26 mouse cellular contexts compared by ENCODE assay signal in genomic region chr4:150127894-150128293, GRCm38 (mm10). TPM values are rescaled to one million over a fixed set of nuclear protein-coding genes. Genes with fewer than 3 reads are reported as not detected.
DNase-seq lines count a peak whose midpoint lies in the region; ATAC-seq and TF ChIP-seq lines count a peak whose summit lies in the region.
"Had no signal": no experiment of that assay in that cellular context is flagged by ENCODE, and none has a peak within 500 bp of the region (broad histone marks: within the 10 kb centered on the region; RNA-seq: fewer than 3 reads in every experiment).

No protein-coding gene starts in this region.

- H3K4me2 ChIP-seq in kidney, embryonic 15.5 days = no peak overlapping the region
- H3K4me2 ChIP-seq: embryonic facial prominence, embryonic 12.5 days; forebrain, embryonic 12.5 days had no signal

- H3K36me3 ChIP-seq in kidney, adult 2 months (ENCODE audit: control insufficient read depth, insufficient read depth, low read length) = no peaks in the 10 kb centered on the region
- H3K36me3 ChIP-seq in kidney, embryonic 15.5 days = no peaks in the 10 kb centered on the region
- no peaks in the 10 kb centered on the region for H3K36me3 ChIP-seq in limb, embryonic 10.5 days
- H3K36me3 ChIP-seq: embryonic facial prominence, embryonic 10.5 days; embryonic facial prominence, embryonic 12.5 days; forebrain, embryonic 12.5 days; G1E had no signal

- no peaks in the 10 kb centered on the region for H3K27me3 ChIP-seq in kidney, adult 2 months (replicated peaks; ENCODE audit: control insufficient read depth, insufficient read depth, low read length)
- H3K27me3 ChIP-seq in kidney, embryonic 15.5 days = no peaks in the 10 kb centered on the region
- peaks cover 5% of the 10 kb centered on the region; the same call in 1 of the 2 replicates for H3K27me3 ChIP-seq in limb, embryonic 10.5 days (ENCODE audit: low read depth, poor library complexity, severe bottlenecking)
- H3K27me3 ChIP-seq: CH12.LX; embryonic facial prominence, embryonic 12.5 days; Patski had no signal

- no peak overlapping the region; the same call in 1 of the 2 replicates for H3K27ac ChIP-seq in kidney, adult 2 months (ENCODE audit: insufficient read depth, low read depth, low read length)
- no peak overlapping the region for H3K27ac ChIP-seq in kidney, embryonic 15.5 days
- peak overlapping the region; percentile 0; the same call in 1 of the 2 replicates for H3K27ac ChIP-seq in limb, embryonic 10.5 days
- H3K27ac ChIP-seq: embryonic facial prominence, embryonic 12.5 days; forebrain, embryonic 12.5 days had no signal

- no peak overlapping the region for H3K4me3 ChIP-seq in kidney, adult 2 months (ENCODE audit: insufficient read depth, low read depth, low read length)
- no peak overlapping the region for H3K4me3 ChIP-seq in kidney, embryonic 15.5 days (replicated peaks)
- no peak overlapping the region for H3K4me3 ChIP-seq in limb, embryonic 10.5 days
- H3K4me3 ChIP-seq: embryonic facial prominence, embryonic 10.5 days; embryonic facial prominence, embryonic 12.5 days; forebrain, embryonic 12.5 days had no signal

- no peak for TF ChIP-seq POLR2A in kidney, adult 2 months (IDR thresholded peaks at IDR 0.05; ENCODE audit: low read depth, low read length)

- no peak for ATAC-seq in kidney, embryonic 15.5 days (replicated peaks; ENCODE audit: low FRiP score)
- ATAC-seq: activated CD4-positive, CD25-positive, alpha-beta regulatory T cell, adult 4 months; CD4-positive, CD25-positive, alpha-beta regulatory T cell, adult 4 months; forebrain, embryonic 14.5 days; Patski had no signal

- 50% methylated on average over 7 of the region's 7 CpGs for WGBS in kidney, adult 2 months
- 82% methylated on average over 7 of the region's 7 CpGs for WGBS in kidney, embryonic 15.5 days
- 94% methylated on average over 7 of the region's 7 CpGs for WGBS in limb, embryonic 10.5 days

- no peak for TF ChIP-seq CTCF in kidney, adult 2 months (conservative IDR thresholded peaks at IDR 0.05; ENCODE audit: insufficient read depth, insufficient read length, low read depth, low read length)

- peaks cover 8% of the 10 kb centered on the region; the same call in 1 of the 2 replicates for H3K4me1 ChIP-seq in kidney, adult 2 months (ENCODE audit: control insufficient read depth, insufficient read depth, low read length)
- peaks cover 7% of the 10 kb centered on the region for H3K4me1 ChIP-seq in kidney, embryonic 15.5 days
- H3K4me1 ChIP-seq in limb, embryonic 10.5 days = peaks cover 31% of the 10 kb centered on the region

- H3K9ac ChIP-seq in kidney, embryonic 15.5 days = no peak overlapping the region
- H3K9ac ChIP-seq: embryonic facial prominence, embryonic 12.5 days; forebrain, embryonic 12.5 days had no signal

- H3K9me3 ChIP-seq in kidney, embryonic 15.5 days (replicated peaks) = no peaks in the 10 kb centered on the region
- no peaks in the 10 kb centered on the region for H3K9me3 ChIP-seq in limb, embryonic 10.5 days (replicated peaks)
- H3K9me3 ChIP-seq: embryonic facial prominence, embryonic 10.5 days; embryonic facial prominence, embryonic 12.5 days; forebrain, embryonic 12.5 days; G1E had no signal

- peak; percentile 74 for DNase-seq in kidney, adult 2 months
- peak; percentile 35 for DNase-seq in kidney, postnatal 14 days
- no peak for DNase-seq in kidney, postnatal 10 days
- peak; percentile 62 for DNase-seq in kidney, postnatal 36 days
- DNase-seq in kidney, postnatal 4 days = no peak
- DNase-seq in limb, embryonic 10.5 days (ENCODE audit: low spot score) = no peak
- DNase-seq: adrenal gland, adult 8-10 months; adrenal gland, postnatal 14 days; adrenal gland, postnatal 36 days; B cell, adult 2 months; cerebellum, adult 11-12 months; cerebellum, adult 2 months; cerebellum, adult 9-10 months; cerebellum, postnatal 25 days had no signal

RNA-seq across cellular contexts. Expression of gene Slc2a5, which starts 8.8 kb away (rescaled TPM):
- polyA plus RNA-seq in kidney, adult 2 months (2012; rRNA removed) = 181 and 266 TPM in 2 replicates
- polyA plus RNA-seq in kidney, embryonic 15.5 days (2015; fragmentation: Nextera tagmentation; extraction: Ambion mirVana) = 1.6 and 2.7 TPM in 2 replicates
- 0.98 and 1.1 TPM in 2 replicates for polyA plus RNA-seq in limb, embryonic 10.5 days (2016; fragmentation: Nextera tagmentation; extraction: Ambion mirVana)
- polyA plus RNA-seq: activated CD4-positive, CD25-positive, alpha-beta regulatory T cell, adult 4 months; CD4-positive, CD25-positive, alpha-beta regulatory T cell, adult 4 months; G1E; Patski had no signal

RNA-seq across cellular contexts. Expression of gene Slc2a7, which starts 20.9 kb away (rescaled TPM):
- 0.64 and 1.3 TPM in 2 replicates for polyA plus RNA-seq in kidney, adult 2 months (2012; rRNA removed)
- polyA plus RNA-seq in kidney, embryonic 15.5 days (2015; fragmentation: Nextera tagmentation; extraction: Ambion mirVana) = not detected in 2 replicates
- polyA plus RNA-seq in limb, embryonic 10.5 days (2016; fragmentation: Nextera tagmentation; extraction: Ambion mirVana) = not detected in 2 replicates
- polyA plus RNA-seq: activated CD4-positive, CD25-positive, alpha-beta regulatory T cell, adult 4 months; CD4-positive, CD25-positive, alpha-beta regulatory T cell, adult 4 months; cerebellum, adult 2 months; cortical plate, adult 2 months; embryonic facial prominence, embryonic 10.5 days; embryonic facial prominence, embryonic 12.5 days; embryonic facial prominence, embryonic 14.5 days; forebrain, embryonic 12.5 days; forebrain, embryonic 14.5 days; G1E; Patski had no signal

RNA-seq across cellular contexts. Expression of gene Gpr157, which starts 40.7 kb away (rescaled TPM):
- 0.76 and 1.2 TPM in 2 replicates for polyA plus RNA-seq in kidney, adult 2 months (2012; rRNA removed)
- polyA plus RNA-seq in kidney, embryonic 15.5 days (2015; fragmentation: Nextera tagmentation; extraction: Ambion mirVana) = 0.51 and 0.53 TPM in 2 replicates
- 0.28 and 0.75 TPM in 2 replicates for polyA plus RNA-seq in limb, embryonic 10.5 days (2016; fragmentation: Nextera tagmentation; extraction: Ambion mirVana)

Comparison
In these comparisons a context has a peak if more than half of its experiments do, and no peak if none do; other contexts are left out.
1. DNase-seq: peak in kidney, adult 2 months (single experiment), kidney, postnatal 14 days (single experiment) and kidney, postnatal 36 days (2 of 2); none in kidney, postnatal 10 days (single experiment), kidney, postnatal 4 days (0 of 2) and limb, embryonic 10.5 days (single experiment).
2. RNA of gene Slc2a5, which starts 8.8 kb away (polyA plus RNA-seq): 181 to 266 TPM in kidney, adult 2 months; 1.6 to 2.7 TPM in kidney, embryonic 15.5 days and 0.98 to 1.1 TPM in limb, embryonic 10.5 days; every median in the first group is over 10 times any median in the second.